Mouse (Mus musculus) midbrain, embryonic 16.5 days (tissue): Measurements from ENCODE around the gene Fgf11. TPM values are rescaled to one million over a fixed set of nuclear protein-coding genes. Genes with fewer than 3 reads are reported as not detected.
A peak's percentile ranks its signal among the peaks of the same experiment; 100 is the strongest.

ENCODE experiments used
- ATAC-seq: fragments of 200-750 bp; cut with Nextera tagmentation; 2 replicates; pipeline ENCODE4 v1.8.0; 2017; ENCODE audit warnings: moderate TSS enrichment
- H3K27ac ChIP-seq: fragments of 300-500 bp; sonication (generic); 2 replicates; pipeline ENCODE4 v1.5.1; 2014; ENCODE audit warnings: mild to moderate bottlenecking, low read length, mixed read lengths
- H3K27me3 ChIP-seq: fragments of 300-500 bp; sonication (generic); 2 replicates; pipeline ENCODE4 v1.6.1; 2014; ENCODE audit warnings: low read depth, low read length, mixed read lengths; ENCODE audit not compliant: control insufficient read depth, insufficient read depth
- H3K36me3 ChIP-seq: fragments of 300-500 bp; sonication (generic); 2 replicates; pipeline ENCODE4 v1.6.1; 2014; ENCODE audit warnings: mild to moderate bottlenecking, low read length, moderate library complexity, mixed read lengths; ENCODE audit not compliant: control insufficient read depth, insufficient read depth
- H3K4me1 ChIP-seq: fragments of 300-500 bp; sonication (generic); 2 replicates; pipeline ENCODE4 v1.6.1; 2014; ENCODE audit warnings: mild to moderate bottlenecking, low read length, mixed read lengths; ENCODE audit not compliant: control insufficient read depth, insufficient read depth
- H3K4me2 ChIP-seq: fragments of 300-500 bp; sonication (generic); 2 replicates; pipeline ENCODE4 v1.6.1; 2014; ENCODE audit warnings: mild to moderate bottlenecking, low read length, mixed read lengths
- H3K4me3 ChIP-seq: fragments of 300-500 bp; sonication (generic); 2 replicates; pipeline ENCODE4 v1.5.1; 2014; ENCODE audit warnings: low read depth, mild to moderate bottlenecking, low read length, moderate library complexity, mixed read lengths
- H3K9ac ChIP-seq: fragments of 300-500 bp; sonication (generic); 2 replicates; pipeline ENCODE4 v1.6.1; 2014; ENCODE audit warnings: low read depth, low read length, mixed read lengths
- H3K9me3 ChIP-seq: fragments of 300-500 bp; sonication (generic); replicated peaks from 2 replicates; pipeline ENCODE4 v1.6.1; 2014; ENCODE audit warnings: mild to moderate bottlenecking, low read length, mixed read lengths; ENCODE audit not compliant: control insufficient read depth, poor library complexity, severe bottlenecking
- WGBS: fragments of 180-500 bp; shearing (Covaris S2); extraction: QIAGEN DNeasy Blood & Tissue Kit; methylation state at CpG from one replicate; pipeline ENCODE4 v1.1.7; 2014; 5-methylcytosine and 5-hydroxymethylcytosine counted together
- polyA plus RNA-seq: library from polyadenylated mRNA; unstranded; fragments of >200 nt; fragmentation: Nextera tagmentation; extraction: Ambion mirVana; gene quantifications from 2 replicates; pipeline ENCODE4 v1.2.1, GENCODE M21; 2015

Gene Fgf11
- 4.1 and 4.5 TPM in 2 replicates for polyA plus RNA-seq

DNA sequence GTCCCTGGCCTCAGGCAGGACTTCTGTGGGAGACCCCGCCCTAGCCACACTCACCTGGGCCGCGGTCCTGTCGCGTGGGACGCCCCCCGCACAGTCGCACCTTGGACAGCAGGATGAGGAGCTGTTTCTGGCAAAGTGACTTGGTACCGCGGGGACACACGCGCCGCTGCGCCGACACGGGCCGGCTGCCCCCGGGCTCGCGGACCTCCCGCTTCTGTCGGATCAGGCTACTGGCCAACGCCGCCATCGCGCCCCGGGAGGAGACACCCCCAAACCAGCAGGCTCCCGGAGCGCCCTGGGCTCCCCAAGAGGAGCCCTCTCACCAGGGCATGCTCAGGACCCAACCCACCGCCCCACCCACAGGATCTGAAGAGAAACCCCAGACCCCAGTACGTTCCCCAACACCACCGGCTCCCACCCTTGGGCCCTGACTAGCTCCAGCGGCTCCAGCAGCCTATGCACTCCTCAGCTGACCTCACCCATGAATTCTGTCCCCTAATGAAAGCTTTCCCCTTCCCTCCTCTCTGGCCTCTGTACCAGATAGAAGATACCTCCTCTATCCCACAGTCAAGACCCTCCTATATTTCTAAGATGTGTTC is at the start of gene Fgf11:
Gene Fgf11, minus strand, starts transcription at position 479 of the 599 bp plus-strand sequence.
- Histone ChIP-seq H3K4me2 (peak within 1 kb of the TSS; percentile 90), H3K9me3 (no peaks in the 10 kb centered on the region), H3K27ac (peak within 1 kb of the TSS; percentile 93), H3K27me3 (peaks cover 14% of the 10 kb centered on the region), H3K9ac (peak within 1 kb of the TSS; percentile 69), H3K4me3 (peak within 1 kb of the TSS; percentile 54), H3K4me1 (peaks cover 48% of the 10 kb centered on the region), H3K36me3 (no peaks in the 10 kb centered on the region)
- 0% methylated on average over 33 of the region's 33 CpGs for WGBS
- ATAC-seq, result no peak

DNA sequence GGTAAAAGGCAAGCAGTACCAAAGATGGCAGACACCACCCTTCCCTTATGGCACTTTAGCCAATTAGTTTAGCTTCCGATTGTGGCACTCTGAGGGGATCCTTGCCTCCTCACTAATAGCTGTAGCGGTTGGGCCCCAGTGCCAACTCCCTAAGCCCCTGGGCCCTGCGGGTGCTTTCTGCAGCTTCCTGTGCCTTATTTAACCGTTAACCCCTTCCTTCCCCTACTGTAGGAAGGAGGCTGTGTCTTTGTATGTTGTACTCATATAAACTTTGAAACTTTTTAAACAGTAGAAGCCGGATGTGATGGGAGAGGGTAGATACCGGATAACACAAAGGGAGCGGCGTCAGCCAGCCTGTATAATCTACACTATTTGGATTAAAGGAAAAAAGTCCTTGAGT is 49.1 kb upstream of the Fgf11 start:
- Histone ChIP-seq H3K4me1 (peaks cover 15% of the 10 kb centered on the region), H3K27me3 (no peaks in the 10 kb centered on the region), H3K9me3 (no peaks in the 10 kb centered on the region), H3K27ac (no peak overlapping the region), H3K9ac (no peak overlapping the region), H3K4me2 (no peak overlapping the region), H3K4me3 (no peak overlapping the region), H3K36me3 (peaks cover 32% of the 10 kb centered on the region)
- 74% methylated on average over 8 of the region's 8 CpGs for WGBS
- ATAC-seq, result no peak

DNA sequence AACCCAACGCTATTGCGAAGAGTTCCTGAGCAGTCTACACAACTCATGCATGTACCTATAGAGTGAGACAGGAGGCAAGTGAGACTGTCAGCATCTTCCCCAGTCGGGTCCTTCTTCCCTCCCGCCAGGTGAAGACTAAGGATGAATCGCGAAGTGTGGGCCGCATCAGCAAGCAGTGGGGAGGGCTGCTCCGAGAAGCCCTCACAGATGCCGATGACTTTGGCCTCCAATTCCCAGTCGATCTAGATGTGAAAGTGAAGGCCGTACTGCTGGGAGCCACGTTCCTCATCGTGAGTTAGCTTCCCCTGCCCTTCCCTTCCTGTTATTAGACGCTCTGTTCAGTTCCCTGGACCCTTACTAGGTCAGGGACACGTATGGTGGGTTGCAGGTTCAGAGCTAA is 48.2 kb upstream of the Fgf11 start:
- H3K36me3 ChIP-seq, result peaks cover 32% of the 10 kb centered on the region
- ATAC-seq, result no peak
- no peaks in the 10 kb centered on the region for H3K9me3 ChIP-seq
- no peak overlapping the region for H3K4me3 ChIP-seq
- H3K27ac ChIP-seq, result no peak overlapping the region
- no peak overlapping the region for H3K9ac ChIP-seq
- H3K4me2 ChIP-seq, result no peak overlapping the region
- 92% methylated on average over 15 of the region's 15 CpGs for WGBS
- peaks cover 22% of the 10 kb centered on the region for H3K4me1 ChIP-seq
- no peaks in the 10 kb centered on the region for H3K27me3 ChIP-seq

DNA sequence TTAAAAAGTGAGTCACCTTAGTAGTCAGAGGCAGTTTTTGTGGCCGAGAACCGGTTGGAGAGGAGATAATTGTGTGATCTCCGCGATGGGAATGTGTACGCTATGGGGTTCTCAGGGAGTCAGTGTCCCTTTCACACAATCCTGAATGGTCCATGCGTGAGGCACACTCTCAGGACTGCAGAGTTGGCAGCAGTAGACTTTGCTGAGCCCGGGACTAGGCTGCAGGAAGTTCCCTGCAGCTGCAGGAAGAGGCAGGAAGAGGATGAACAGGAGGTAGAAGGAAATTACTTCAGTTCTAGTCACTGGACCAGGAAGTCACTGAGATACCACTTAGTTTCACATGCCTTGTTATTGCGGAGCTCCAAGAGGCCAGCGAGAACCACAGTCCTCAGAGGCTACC is 47.5 kb upstream of the Fgf11 start:
- Histone ChIP-seq H3K27ac (no peak overlapping the region), H3K4me3 (no peak overlapping the region), H3K4me1 (peaks cover 22% of the 10 kb centered on the region), H3K36me3 (peaks cover 32% of the 10 kb centered on the region), H3K9ac (no peak overlapping the region), H3K4me2 (no peak overlapping the region), H3K9me3 (no peaks in the 10 kb centered on the region), H3K27me3 (no peaks in the 10 kb centered on the region)
- WGBS, result 91% methylated on average over 9 of the region's 9 CpGs
- no peak for ATAC-seq

DNA sequence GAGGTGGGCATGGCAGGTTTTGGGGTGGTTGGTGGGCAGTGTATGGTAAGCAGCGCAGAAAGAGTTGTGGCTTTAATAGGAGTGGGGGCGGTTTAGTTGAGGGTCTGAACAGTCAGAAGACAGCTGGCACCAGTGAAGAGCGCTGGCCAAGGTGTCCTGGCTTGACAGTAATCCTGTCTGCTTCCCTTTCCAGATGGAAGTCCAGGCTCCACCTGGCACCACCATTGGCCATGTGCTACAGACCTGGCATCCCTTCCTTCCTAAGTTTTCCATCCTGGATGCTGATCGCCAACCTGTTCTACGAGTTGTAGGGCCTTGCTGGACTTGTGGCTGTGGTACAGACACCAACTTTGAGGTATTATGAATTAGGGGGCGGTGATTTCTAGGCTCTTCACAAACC is 46.4 kb upstream of the Fgf11 start:
- Histone ChIP-seq H3K27me3 (no peaks in the 10 kb centered on the region), H3K4me1 (peaks cover 22% of the 10 kb centered on the region), H3K27ac (no peak overlapping the region), H3K9me3 (no peaks in the 10 kb centered on the region), H3K9ac (peak overlapping the region; percentile 88; the same call in 1 of the 2 replicates), H3K4me3 (no peak overlapping the region), H3K4me2 (peak overlapping the region; percentile 94), H3K36me3 (peaks cover 32% of the 10 kb centered on the region)
- no peak for ATAC-seq
- WGBS, result 93% methylated on average over 6 of the region's 6 CpGs

DNA sequence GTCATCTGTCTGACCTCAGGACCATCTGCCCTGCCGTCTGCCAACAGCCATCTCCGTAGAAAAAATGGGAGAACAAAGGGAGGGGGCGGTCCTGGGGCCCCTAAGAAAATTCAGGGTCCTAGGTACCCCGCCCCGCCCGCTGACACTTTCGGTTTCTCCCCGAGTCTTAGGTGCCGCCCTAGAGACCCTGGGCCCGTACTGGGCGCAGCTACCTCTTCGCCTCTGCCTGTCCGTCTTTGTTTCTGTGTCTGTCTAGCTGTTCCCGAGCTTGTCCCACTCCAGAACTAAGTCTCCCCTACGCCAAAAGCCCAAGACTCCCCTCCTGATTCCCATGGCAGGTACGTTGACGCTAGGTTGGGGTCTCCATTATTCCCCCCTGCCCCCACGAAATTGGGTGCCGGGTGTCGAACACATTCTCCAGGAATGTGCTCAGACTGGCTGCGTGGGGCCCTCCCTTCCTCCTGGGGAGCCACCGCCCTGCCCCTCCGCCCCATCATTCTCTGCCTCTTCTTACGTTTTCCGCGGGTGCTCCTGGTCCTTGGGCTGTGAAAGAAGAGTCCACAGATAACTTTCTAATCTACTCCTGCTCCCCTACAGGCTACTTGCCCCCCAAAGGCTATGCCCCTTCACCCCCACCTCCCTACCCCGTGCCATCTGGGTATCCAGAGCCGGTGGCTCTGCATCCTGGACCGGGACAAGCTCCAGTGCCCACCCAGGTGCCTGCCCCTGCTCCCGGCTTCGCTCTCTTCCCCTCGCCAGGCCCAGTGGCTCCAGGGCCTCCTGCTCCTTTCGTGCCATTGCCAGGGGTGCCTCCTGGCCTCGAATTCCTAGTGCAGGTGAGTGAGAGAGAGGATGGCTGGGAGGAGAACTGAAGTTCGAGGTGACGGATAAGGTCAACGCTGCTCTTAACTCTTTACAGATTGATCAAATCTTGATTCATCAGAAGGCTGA is 45.4 kb upstream of the Fgf11 start:
- WGBS, result 10% methylated on average over 36 of the region's 37 CpGs
- Histone ChIP-seq H3K27me3 (no peaks in the 10 kb centered on the region), H3K9ac (peak overlapping the region; percentile 88), H3K9me3 (no peaks in the 10 kb centered on the region), H3K27ac (peak overlapping the region; percentile 96), H3K4me1 (peaks cover 22% of the 10 kb centered on the region), H3K4me3 (peak overlapping the region; percentile 65), H3K4me2 (peak overlapping the region; percentile 94), H3K36me3 (peaks cover 29% of the 10 kb centered on the region)
- peak; percentile 47 for ATAC-seq

DNA sequence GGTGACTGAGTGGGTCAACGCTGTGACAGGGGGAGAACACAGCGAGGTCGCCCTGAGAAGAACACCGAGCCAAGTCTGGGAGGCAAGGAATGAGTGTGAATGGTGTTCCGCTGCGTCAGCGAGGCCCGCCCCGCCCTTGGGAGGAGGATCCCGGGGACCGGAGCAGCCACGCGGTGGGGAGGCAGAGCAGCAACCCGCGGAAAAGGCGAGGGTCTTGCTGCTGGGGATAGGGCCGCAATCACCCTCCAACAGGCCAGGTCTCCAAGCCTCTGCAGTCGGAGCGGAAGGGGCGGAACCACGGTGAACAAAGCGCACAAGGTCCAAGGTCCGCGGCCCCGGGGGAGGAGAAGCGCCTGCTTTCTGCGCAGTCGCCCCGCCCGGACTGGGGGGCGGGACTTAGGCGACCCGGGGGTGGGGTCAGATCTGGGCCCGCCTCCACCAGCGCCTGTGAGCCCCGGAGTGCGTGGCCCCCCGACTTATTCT is 44.6 kb upstream of the Fgf11 start, which contains the start of gene Plscr3:
Gene Plscr3, plus strand, starts transcription at position 179 of the 483 bp plus-strand sequence.
- Histone ChIP-seq H3K27ac (peak within 1 kb of the TSS; percentile 96), H3K9me3 (no peaks in the 10 kb centered on the region), H3K4me1 (peaks cover 22% of the 10 kb centered on the region), H3K36me3 (peaks cover 22% of the 10 kb centered on the region), H3K4me3 (peak within 1 kb of the TSS; percentile 65), H3K9ac (peak within 1 kb of the TSS; percentile 88), H3K27me3 (no peaks in the 10 kb centered on the region), H3K4me2 (peak within 1 kb of the TSS; percentile 94)
- WGBS, result under 1% methylated on average over 35 of the region's 38 CpGs
- ATAC-seq, result peak; percentile 89

DNA sequence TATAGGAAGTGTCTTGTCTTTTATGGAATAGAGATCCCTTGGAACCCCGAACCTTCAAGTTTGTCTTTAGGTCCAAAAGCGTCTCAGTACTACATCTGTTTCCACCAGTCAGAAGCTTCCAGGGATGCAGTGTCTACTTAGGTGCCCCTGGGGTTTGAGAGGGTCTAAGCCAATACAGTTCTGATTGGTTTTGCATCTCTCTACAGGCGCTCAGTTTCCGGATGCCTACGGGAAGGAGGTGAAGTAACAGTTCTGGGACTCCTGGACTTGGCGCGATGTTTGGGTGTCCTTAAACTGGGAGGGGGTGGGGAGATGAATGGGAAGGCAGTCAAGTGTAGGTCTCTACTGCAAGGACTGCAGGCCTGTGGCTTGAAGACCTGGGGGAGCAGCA is 37.1 kb upstream of the Fgf11 start:
- H3K9me3 ChIP-seq, result no peaks in the 10 kb centered on the region
- H3K36me3 ChIP-seq, result peaks cover 3% of the 10 kb centered on the region; the same call in 1 of the 2 replicates
- H3K4me3 ChIP-seq, result peak overlapping the region; percentile 94
- peaks cover 28% of the 10 kb centered on the region for H3K4me1 ChIP-seq
- H3K27me3 ChIP-seq, result no peaks in the 10 kb centered on the region
- 0 out of 2 replicates have a peak, but pooled peaks have one; percentile 0 for ATAC-seq
- peak overlapping the region; percentile 70 for H3K9ac ChIP-seq
- peak overlapping the region; percentile 88 for H3K27ac ChIP-seq
- WGBS, result 2% methylated on average over 7 of the region's 7 CpGs
- peak overlapping the region; percentile 55 for H3K4me2 ChIP-seq
